Mouse (Mus musculus): ENCODE measurements at regions not wholly inside any gene's neighbourhood (a gene's known extent, or its start where the extent isn't known, plus 50 kb on each side); places are given as distances from the start of the nearest gene placed in this dataset.

DNA sequence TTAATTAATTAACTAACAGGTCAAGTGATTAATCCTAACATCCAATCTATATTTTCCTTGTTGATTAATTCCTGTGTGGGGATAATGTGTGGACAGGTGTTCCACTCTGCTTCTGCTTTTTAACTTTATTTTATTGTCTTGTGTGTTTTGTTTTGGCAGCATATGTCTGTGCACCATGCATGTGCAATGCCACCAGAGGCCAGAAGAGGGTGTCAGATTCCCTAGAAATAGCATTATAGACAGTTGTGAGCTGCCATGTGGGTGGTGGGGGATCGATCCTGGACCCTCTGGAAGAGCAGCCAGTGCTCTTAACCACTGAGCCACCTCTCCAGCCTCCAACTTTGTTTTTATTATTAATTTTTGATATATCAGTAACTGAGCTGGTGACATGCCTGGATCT lies 65.6 kb downstream of the En1 start:
- no peak for TF ChIP-seq FLI1 (IDR thresholded peaks at IDR 0.05; ENCODE audit: low read length)
- TF ChIP-seq GATA1 (IDR thresholded peaks at IDR 0.05; ENCODE audit: borderline replicate concordance, low read length), result no peak
- Histone ChIP-seq H3K9me3 (no peaks in the 10 kb centered on the region; the same call in 1 of the 2 replicates), H3K36me3 (replicated peaks; ENCODE audit: low read length) (no peaks in the 10 kb centered on the region), H3K4me1 (no peaks in the 10 kb centered on the region), H3K4me3 (replicated peaks) (no peak overlapping the region), H3K27me3 (replicated peaks) (no peaks in the 10 kb centered on the region)

DNA sequence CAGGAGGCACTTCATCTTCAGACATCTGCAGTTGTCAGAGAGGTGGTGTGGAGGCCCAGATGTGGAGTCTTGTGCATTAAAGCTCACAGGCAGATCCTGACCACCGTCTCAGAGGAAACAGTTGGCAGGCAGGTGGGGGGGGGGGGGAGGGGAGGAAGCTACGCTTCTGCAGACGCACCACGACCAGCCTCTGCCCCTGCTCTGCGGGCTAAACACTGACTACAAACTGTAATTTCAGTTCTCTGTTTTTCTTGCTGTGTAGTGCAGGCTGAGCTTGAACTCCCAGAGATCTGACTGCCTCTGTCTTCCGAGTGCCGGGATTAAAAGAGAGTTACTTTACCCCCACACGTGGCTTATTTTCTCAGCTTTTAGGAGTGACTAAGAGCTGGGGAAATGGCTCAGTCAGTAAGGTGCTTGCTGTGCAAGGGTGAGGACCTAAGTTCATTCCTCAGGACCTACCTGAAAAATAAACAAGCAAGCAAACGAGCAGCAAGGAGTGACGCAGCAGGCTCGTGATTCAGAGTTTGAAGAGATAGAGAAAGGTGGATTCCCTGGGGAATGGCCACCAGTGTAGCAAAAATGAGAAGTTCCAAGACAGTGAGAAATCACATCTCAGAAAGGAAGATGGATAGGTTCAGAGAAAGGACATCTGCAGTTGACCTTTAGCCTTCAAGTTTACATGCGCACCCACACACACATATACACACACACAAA lies 81.5 kb downstream of the En1 start:
- TF ChIP-seq GATA1 (IDR thresholded peaks at IDR 0.05; ENCODE audit: borderline replicate concordance, low read length) (no peak), FLI1 (IDR thresholded peaks at IDR 0.05; ENCODE audit: low read length) (no peak)
- Histone ChIP-seq H3K27me3 (replicated peaks) (no peaks in the 10 kb centered on the region), H3K4me3 (replicated peaks) (no peak overlapping the region), H3K9me3 (peaks cover 11% of the 10 kb centered on the region), H3K4me1 (no peaks in the 10 kb centered on the region), H3K36me3 (replicated peaks; ENCODE audit: low read length) (no peaks in the 10 kb centered on the region)

DNA sequence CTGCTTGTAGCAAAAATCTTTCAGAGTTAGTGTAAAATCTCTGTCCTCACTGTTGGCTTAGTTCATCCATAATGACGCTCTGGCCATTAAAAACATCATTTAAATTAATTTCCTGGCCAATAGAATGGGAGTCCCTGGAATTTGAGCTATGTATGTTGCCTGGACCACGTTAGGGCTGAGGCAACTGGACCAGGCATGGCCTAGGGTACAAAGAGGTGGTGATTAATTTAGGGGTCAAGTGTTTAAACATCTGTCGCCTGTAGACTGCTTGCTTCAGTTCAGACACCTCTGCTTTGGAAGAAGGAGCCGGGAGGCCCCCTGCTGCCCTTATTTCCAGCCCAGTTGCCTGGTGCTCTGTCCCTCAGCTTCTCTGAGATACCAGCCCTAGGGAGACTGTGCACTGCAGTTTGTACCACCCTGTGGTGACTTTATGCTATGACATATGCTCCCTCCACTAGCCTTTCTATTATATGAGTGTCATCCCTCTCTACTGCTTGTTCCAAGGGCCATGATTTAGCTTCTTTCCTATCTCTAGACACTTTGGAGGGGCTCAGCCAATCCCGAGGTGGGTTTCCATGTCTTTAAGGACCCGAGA lies 83.5 kb downstream of the En1 start:
- no peaks in the 10 kb centered on the region for H3K27me3 ChIP-seq (replicated peaks)
- no peak overlapping the region for H3K4me3 ChIP-seq (replicated peaks)
- TF ChIP-seq GATA1 (IDR thresholded peaks at IDR 0.05; ENCODE audit: borderline replicate concordance, low read length) (no peak), FLI1 (IDR thresholded peaks at IDR 0.05; ENCODE audit: low read length) (no peak)
- H3K36me3 ChIP-seq (replicated peaks; ENCODE audit: low read length), result no peaks in the 10 kb centered on the region
- H3K4me1 ChIP-seq, result no peaks in the 10 kb centered on the region
- H3K9me3 ChIP-seq, result peaks cover 2% of the 10 kb centered on the region; the same call in 1 of the 2 replicates

DNA sequence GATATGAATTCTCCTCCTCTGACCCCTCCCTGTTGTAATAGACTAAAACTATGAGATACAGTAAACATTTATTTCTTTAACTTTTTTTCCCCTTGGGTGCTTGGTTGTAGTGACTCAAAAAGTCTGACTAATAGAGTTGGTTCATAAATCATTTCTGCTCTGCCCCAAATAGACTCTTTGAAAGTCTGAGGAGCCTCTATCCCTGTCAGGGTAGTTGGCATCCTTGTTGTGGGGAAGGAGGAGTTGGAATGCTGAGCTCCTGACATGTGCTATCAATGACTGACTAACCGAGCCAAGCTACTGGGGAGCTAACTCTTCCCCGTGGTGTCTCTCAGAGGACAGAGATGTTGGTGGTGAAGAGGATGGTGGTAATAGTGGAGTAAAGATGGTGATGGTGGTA lies 89.4 kb downstream of the En1 start:
- Histone ChIP-seq H3K9me3 (peaks cover 25% of the 10 kb centered on the region), H3K4me3 (replicated peaks) (no peak overlapping the region), H3K36me3 (replicated peaks; ENCODE audit: low read length) (no peaks in the 10 kb centered on the region), H3K4me1 (no peaks in the 10 kb centered on the region), H3K27me3 (replicated peaks) (no peaks in the 10 kb centered on the region)
- no peak for TF ChIP-seq GATA1 (IDR thresholded peaks at IDR 0.05; ENCODE audit: borderline replicate concordance, low read length)
- TF ChIP-seq FLI1 (IDR thresholded peaks at IDR 0.05; ENCODE audit: low read length), result no peak

DNA sequence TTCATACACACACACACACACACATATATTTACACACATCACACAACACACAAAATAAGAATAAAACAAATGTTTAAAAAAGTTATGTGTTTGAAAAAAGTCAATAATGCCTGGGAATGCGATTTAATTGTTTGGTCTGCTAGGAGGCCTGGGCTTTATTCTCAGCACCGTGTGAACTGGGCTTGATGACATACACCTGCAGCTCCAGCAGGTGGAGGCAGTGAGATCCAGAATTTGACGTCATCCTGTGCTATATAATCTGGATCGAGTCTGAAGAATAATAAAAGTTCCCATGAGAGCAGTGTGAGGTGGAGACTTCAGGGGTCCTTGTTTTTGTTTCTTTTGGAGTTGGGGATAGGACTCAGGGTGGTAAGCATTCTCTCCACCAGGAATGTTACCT lies 96.0 kb downstream of the En1 start:
- H3K36me3 ChIP-seq (replicated peaks; ENCODE audit: low read length), result no peaks in the 10 kb centered on the region
- H3K4me1 ChIP-seq, result no peaks in the 10 kb centered on the region
- H3K27me3 ChIP-seq (replicated peaks), result no peaks in the 10 kb centered on the region
- no peak for TF ChIP-seq FLI1 (IDR thresholded peaks at IDR 0.05; ENCODE audit: low read length)
- no peak for TF ChIP-seq GATA1 (IDR thresholded peaks at IDR 0.05; ENCODE audit: borderline replicate concordance, low read length)
- H3K9me3 ChIP-seq, result peaks cover 28% of the 10 kb centered on the region
- no peak overlapping the region for H3K4me3 ChIP-seq (replicated peaks)

DNA sequence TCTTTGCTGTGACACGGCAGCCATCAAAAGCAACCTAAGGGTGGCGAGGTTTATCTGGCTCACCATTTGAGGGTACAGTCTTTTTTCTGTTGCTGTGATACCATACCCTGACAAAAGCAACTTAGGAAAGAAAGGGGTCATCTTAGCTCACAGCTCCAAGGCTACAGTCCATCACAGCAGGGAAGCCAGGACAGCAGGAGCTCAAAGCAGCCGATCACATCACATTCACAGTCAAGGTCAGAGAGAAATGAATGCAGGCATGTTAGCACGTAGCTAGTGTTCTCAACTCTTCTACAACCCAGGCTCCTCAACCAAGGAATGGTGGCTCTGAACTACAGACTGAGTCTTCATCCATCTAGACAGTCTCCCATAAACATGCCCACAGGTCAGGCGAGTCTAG lies 102.0 kb downstream of the En1 start:
- TF ChIP-seq GATA1 (IDR thresholded peaks at IDR 0.05; ENCODE audit: borderline replicate concordance, low read length), result no peak
- no peak for TF ChIP-seq FLI1 (IDR thresholded peaks at IDR 0.05; ENCODE audit: low read length)
- no peaks in the 10 kb centered on the region for H3K4me1 ChIP-seq
- H3K4me3 ChIP-seq (replicated peaks), result no peak overlapping the region
- peaks cover 11% of the 10 kb centered on the region; the same call in 1 of the 2 replicates for H3K9me3 ChIP-seq
- no peaks in the 10 kb centered on the region for H3K36me3 ChIP-seq (replicated peaks; ENCODE audit: low read length)
- H3K27me3 ChIP-seq (replicated peaks), result no peaks in the 10 kb centered on the region

DNA sequence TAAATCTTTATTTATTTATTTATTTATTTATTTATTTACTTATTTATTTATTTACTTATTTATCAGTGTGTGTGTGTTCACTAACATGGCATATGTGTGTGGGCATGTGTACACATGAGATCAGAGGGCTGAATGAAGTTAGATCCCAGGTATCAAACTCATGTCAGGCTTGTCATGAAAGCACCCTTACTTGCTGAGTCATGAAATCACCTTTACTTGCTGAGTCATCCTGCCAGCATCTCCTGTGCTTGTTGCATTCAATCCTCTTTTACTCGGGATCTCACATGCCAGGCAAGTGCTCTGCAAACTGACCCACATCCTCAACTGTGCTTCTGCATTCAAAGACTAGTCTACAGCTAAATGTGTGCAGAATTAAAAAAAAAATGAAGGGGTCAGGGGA lies 103.8 kb downstream of the En1 start:
- H3K9me3 ChIP-seq, result peaks cover 9% of the 10 kb centered on the region; the same call in 1 of the 2 replicates
- no peaks in the 10 kb centered on the region for H3K36me3 ChIP-seq (replicated peaks; ENCODE audit: low read length)
- TF ChIP-seq FLI1 (IDR thresholded peaks at IDR 0.05; ENCODE audit: low read length) (no peak), GATA1 (IDR thresholded peaks at IDR 0.05; ENCODE audit: borderline replicate concordance, low read length) (no peak)
- H3K27me3 ChIP-seq (replicated peaks), result no peaks in the 10 kb centered on the region
- no peak overlapping the region for H3K4me3 ChIP-seq (replicated peaks)
- H3K4me1 ChIP-seq, result no peaks in the 10 kb centered on the region

DNA sequence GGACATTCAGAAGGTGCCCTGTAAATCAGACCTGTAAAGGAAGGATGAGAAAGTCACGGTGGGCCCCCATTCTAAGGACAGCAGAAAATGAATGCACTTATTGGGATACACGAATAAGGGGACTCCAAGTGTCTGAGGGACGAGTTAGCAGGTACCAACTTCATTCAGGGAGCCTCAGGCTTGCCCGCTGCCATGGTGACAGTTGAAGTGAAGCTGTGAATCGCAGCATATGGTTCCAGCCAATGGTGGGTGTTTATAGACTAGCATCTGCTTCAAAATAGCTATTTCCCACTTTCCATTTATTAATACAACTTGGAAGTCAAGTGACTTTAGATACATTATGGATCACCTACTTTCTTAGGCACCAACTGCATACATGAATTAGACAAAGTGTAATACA lies 106.3 kb downstream of the En1 start:
- Histone ChIP-seq H3K9me3 (peaks cover 10% of the 10 kb centered on the region), H3K4me1 (no peaks in the 10 kb centered on the region), H3K27me3 (replicated peaks) (no peaks in the 10 kb centered on the region), H3K36me3 (replicated peaks; ENCODE audit: low read length) (no peaks in the 10 kb centered on the region), H3K4me3 (replicated peaks) (no peak overlapping the region)
- TF ChIP-seq FLI1 (IDR thresholded peaks at IDR 0.05; ENCODE audit: low read length) (no peak), GATA1 (IDR thresholded peaks at IDR 0.05; ENCODE audit: borderline replicate concordance, low read length) (no peak)

DNA sequence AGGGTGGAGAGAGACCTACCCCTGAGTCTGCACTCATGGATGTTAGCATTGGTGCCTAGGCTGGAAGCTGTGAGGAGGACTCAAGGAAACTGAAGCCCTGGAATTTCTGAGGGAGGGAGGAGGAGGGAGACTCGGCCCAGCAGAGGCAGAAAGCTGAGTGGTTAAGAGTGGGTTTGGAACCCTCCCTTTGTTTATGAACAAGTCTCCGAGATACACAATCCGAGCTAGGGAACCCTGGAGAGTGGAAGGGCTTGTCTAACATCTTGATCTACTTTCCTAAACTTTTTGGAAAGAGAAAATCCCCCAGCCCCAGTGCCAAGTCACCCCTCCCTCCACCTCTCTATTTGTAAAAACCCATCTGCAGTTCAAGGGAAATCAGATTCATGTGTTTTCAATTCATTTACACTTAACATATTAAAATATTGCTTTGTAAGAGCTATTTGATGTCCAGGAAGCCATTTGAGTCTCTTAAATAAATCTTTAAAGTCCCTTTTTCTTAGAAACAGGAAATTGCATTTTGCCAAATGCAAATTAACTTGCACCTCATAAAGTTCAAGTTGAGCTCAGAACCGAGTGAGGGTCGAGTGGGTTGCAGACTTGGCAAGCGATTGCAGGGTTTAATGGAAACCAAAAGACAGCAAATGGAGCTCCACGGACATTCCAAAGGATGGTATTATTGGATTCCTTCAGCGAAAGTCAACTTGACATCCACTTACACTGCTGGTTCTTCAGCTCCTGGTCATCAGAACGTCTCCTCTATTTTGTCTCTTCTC lies 113.1 kb downstream of the En1 start:
- Histone ChIP-seq H3K4me3 (replicated peaks) (no peak overlapping the region), H3K27me3 (replicated peaks) (no peaks in the 10 kb centered on the region), H3K36me3 (replicated peaks; ENCODE audit: low read length) (no peaks in the 10 kb centered on the region), H3K4me1 (no peaks in the 10 kb centered on the region), H3K9me3 (peaks cover 24% of the 10 kb centered on the region)
- TF ChIP-seq GATA1 (IDR thresholded peaks at IDR 0.05; ENCODE audit: borderline replicate concordance, low read length) (no peak), FLI1 (IDR thresholded peaks at IDR 0.05; ENCODE audit: low read length) (no peak)

DNA sequence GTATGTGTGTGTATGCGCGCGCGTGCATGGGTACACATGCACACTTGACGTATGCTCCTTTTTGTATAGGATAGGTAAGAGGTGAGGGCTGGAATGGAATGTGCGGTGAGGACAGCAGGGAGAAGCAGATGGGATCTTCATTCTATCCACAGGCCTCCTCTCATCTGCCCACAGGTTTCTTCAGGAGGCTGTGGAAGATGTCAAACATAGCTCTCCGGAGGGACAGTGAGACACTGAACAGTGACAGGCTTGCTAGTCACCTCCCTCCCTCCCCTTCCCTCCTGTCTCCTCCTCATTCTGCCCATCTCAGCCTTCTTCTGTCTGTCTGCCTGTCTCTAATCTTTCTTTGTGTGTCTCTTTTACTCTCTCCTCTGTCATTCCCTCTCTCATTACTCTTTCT lies 124.6 kb downstream of the En1 start:
- no peak for TF ChIP-seq FLI1 (IDR thresholded peaks at IDR 0.05; ENCODE audit: low read length)
- TF ChIP-seq GATA1 (IDR thresholded peaks at IDR 0.05; ENCODE audit: borderline replicate concordance, low read length), result no peak
- Histone ChIP-seq H3K27me3 (replicated peaks) (no peaks in the 10 kb centered on the region), H3K36me3 (replicated peaks; ENCODE audit: low read length) (no peaks in the 10 kb centered on the region), H3K4me1 (no peaks in the 10 kb centered on the region), H3K4me3 (replicated peaks) (no peak overlapping the region), H3K9me3 (no peaks in the 10 kb centered on the region; the same call in 1 of the 2 replicates)
